Mouse (Mus musculus) CD8-positive naive resting alpha-beta T cell, adult 2 months (primary cell): Measurements from ENCODE around the gene Higd1a.
A peak's percentile ranks its signal among the peaks of the same experiment; 100 is the strongest.

Experiments used
- DNase-seq, 2 experiments: peaks; one replicate each; pipeline ENCODE4 v3.0.0; 2022; ENCODE audit warnings: low read depth in 2 of 2, low spot score in 2 of 2

The Higd1a gene

GRCm38 (mm10) chr9:121858153-121858488, at the start of gene Higd1a:
Gene Higd1a (minus strand): TSS chr9:121858362.
- DNase-seq = no peak

DNA sequence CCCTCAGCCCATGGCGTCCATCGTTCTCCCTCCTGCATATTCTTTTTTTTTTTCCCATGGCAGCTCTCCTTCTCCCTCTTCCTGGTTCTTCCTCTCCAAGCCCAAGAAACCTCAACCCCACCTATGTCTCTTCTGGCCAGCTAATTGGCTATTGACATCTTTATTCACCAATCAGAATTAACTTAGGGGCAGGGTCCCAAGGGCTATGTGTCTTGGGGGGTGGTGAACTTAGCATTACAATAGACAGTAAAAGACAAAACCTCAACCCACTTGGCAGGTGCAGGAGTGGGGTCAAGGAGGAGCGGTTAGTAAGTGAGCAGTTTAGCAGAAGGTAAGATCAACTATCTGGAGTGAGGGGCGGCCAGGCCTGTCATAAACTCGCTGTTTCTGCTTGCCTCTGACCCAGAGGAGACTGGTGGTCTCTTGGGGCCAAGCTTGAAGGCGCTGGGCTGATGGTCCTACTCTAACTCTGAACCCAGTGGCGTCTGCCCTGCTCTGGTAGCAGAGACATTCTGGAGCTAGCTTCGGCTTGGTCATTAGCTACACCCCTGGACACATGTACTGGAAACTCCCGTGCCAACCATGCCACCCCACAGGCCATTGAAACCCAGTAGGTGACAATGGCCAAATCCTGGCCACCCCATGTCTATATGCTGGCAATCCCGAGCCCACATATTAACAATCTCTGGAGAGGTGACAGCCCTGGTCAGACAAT, 49.4 kb upstream of the Higd1a start:
- no peak for DNase-seq

GRCm38 (mm10) chr9:121906456-121906855, 48.3 kb upstream of the Higd1a start:
- DNase-seq = no peak

DNA sequence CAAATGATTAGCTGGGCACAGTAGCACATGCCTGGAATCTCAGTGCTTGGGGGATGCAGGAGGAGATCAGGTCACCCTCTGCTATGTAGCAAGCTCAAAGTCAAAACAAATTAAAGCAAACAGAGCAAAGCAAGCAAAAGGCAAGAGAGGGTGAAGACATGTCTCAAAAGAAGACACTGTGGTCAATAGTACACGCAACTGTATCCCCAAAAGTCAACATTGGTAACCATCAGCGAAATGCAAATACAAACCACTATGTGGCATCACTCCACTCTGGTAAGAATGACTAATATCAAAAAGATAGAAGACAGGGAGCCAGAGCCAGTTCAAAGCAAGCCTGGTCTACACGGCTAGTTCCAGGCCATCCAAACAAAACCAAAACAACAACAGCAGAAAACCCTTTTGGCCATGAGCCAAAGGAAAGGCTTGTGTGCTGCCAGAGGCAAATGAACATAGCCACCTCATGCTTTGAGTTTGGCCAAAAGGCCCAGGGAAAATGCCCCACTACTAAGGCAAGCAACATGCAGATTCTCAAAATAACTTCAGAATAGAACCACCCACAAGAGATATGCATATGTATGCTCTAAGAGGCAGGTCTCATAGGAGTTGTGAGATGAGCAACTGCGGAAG, 47.5 kb upstream of the Higd1a start:
- no peak for DNase-seq

DNA sequence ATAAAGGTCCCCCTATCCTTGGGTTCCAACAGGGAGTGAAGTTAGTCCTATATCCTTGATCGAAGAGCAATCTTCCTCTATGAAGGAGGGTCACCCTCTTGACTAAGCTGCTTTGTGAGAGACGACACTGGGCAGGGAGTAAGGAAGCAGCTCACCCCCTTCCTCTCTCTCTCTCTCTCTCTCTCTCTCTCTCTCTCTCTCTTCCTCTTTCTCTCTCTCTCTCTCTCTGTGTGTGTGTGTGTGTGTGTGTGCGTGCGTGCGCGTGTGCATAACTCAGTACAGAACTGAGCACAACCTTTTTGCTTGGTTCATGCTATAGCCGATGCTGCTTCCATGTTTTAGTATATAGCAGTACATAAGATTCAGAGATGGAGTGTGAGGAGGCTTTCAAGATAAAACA, 46.8 kb upstream of the Higd1a start:
- DNase-seq = no peak

DNA sequence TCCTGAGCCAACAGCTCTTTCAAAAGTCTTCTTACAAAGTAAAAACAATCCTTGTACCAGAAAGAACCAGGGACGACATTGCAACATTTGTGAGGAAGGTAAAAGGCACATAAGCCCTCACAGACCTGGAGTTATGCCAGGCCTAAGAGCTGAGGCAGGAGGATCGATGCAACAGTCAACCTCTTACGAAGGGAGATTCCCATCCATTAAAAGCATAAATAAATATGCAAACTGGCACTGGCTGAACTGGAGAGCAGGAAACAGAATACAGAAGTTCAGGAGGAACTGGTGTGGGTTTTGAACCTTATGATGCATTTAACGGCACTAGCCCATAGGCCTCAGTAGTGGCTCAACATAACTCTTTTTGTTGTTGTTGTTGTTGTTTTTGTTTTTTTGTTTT, 46.2 kb upstream of the Higd1a start:
- DNase-seq = no peak

DNA sequence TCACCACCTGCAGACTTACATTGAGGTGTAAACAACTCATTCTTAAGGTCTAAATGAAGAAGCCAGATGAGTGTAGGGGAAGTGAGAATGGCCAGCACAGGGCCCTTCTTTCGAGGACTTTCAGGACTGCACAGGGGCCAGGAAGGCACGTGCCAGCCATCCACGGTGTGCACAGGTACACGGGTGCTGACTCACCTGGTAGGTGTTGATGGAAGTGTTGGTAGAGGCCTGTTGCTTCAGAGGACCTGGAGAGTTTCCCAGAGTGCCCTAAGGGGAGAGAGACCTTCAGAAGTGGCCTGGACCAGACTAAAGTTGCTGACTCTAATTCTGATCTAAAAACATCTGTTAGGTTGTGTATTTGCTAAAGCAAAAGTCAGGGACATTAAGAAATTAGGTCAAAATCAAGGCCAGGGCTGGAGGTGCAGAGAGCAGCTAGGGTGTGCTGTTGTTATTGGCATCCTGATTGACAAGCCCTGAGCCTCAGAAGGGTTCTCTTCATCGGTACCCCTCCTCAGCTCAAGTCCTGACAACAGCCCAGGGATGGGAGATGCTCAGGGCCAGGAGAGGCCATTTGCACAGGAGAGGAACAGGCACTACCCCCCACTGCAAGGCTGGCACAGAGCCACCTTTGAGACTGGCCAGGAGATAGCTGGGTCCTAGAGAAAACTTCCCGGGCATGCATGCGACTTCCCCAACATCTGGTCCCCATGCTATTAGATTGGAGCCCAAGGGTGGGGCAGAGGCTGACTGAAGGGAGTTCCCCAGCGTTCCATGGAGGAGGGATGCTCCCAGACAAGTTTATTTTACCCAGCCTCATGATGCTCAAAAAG, 45.5 kb upstream of the Higd1a start:
- DNase-seq = no peak

GRCm38 (mm10) chr9:121901710-121902700, 43.8 kb upstream of the Higd1a start:
- no peak for DNase-seq

DNA sequence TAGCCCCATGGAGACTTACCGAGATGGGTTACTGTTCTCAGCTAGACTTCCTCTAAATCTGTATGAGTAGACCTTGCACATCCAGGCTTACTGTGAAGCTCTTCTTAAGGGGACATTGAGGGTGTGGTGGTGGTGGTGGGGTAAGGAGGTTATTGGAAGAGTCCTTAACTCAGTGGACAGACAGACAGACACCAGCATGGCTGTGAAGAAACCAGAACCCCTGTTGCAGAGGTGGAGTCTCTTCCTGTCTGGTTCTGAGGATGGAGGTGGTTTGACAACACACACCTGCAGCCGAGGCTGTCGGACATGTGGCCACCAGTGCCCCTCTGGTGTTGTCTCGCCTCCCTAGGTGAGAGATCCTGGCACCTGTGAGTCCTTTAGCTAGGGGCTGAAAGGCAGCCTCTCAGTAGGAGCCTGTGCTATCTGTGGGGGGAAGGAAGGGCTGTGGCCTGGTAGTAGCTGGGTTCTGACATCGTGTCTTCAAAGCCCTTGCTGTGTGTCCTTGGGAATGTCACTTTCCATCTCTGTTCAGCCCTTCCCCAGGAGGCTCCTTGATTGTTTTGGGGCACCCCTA, 42.2 kb upstream of the Higd1a start:
- DNase-seq = no peak

GRCm38 (mm10) chr9:121899306-121899705, 41.1 kb upstream of the Higd1a start:
- DNase-seq = no peak

DNA sequence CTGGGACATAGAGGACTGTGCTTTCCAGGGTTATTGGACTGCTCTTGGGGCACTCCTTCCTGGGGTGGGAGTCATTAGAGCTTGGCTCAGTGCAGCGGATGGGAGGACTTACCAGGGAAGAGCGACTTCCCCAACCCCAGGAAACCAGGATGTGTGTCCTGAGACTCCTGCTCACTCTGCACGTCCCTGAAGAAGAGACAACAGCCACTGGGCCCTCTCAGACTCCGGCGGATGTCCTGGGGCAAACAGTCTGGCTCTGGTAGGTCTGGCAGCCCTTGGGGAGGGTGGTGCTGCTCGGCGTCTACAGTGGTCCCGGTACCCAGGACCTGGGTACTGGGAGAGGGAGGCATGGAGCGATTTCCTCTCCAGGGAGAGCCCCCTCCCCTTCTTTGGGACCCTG, 40.1 kb upstream of the Higd1a start, which contains the start of gene Ackr2:
Ackr2 (plus strand) TSS at position 111 of the 400 bp plus-strand sequence.
- no peak for DNase-seq

DNA sequence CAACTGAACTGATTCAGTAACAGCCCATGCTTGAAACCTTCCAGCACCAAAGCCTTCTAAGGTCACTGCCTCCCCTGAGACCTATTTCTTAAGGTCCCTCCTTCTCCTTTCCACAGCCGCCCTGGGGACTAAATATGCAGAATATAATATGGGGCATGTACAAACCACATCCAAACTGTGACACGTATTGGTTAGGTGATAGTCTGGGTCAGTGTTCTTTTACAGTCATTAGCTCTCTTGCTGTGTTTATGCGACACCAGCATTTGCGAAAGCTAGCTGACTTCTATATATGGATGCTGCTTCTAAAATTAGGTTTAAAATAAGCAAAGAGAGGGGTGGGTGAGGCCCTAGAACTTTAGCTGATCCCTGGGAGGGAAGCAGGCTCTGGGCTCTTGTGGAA, 38.7 kb upstream of the Higd1a start:
- no peak for DNase-seq

DNA sequence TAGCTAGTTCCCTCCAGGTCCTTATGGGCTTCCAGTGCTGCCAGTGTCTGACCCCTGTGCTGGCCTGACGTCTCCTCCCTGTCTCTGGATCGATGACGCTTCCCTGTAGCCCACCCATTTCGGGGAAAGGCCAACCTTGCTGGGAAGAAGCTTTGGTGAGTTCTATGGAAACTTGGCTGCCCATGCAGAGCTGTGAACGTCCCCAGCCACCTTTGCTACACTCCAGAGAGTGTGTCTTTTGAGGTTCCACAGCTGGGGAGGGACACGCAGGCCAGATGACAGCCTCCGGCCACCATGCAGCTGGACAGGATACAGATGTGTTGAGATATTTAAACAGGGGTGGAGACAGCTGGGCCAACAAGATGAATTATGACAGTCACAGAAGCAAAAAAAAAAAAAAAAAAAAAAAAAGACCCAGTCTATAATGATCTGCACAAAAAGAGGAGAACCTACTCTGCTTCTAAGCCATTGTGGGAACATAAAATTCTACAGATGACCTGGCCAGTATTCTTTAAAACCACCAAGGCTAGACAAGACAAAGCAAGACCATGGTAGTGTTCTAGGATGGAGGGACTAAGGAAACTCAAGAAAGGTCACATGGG, 37.3 kb upstream of the Higd1a start:
- DNase-seq = no peak

DNA sequence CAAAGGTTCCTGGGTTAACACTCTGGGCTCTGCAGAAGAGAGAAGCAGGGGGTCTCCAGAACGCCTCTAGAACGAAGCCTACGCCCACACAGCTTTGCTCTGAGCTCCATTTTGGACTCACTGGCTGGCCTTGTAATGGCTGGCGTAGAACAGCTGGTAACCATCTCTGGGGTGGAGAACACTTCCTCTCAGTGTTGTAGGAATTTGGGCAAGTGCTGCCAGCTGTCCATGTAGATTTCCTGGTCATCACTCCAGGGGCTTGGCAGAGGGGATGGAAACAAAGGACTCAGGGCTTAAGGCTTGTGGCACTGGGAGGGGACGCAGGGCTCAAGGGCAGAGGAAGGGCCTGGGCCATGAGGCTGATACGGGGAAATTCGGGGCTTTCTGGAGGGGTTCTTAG, 36.3 kb upstream of the Higd1a start:
- DNase-seq = no peak

DNA sequence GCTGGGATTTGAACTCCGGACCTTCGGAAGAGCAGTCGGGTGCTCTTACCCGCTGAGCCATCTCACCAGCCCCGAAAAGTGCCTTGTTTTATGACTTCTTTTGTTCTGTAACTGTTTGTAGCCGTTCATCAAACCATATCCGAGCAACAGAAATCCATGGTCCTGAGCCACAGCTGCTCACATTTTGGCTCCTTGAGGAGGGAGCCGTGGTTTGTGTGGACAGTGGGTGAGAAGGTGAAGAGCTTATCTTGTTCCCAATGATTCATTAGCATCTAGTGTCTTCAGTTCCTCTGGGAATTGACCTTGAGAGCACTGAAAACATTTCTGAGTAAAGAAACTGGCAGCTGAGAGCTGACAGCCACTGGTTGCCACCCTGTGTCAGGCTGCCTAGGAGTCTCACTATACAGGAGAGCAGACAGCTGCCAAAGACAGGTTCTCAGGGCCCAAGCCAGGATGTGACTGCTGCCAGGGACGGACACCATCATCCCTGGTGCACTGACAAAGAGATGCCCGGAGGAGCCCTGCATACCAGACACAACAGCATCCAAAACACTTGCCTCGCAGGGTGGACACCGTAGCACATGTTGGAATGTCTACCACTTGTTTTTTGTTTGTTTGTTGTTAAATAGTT, 34.0 kb upstream of the Higd1a start:
- DNase-seq = no peak

- DNase-seq = no peak
These were observed 33.1 kb upstream of the Higd1a start for GRCm38 (mm10) chr9:121891301-121891700.

GRCm38 (mm10) chr9:121890441-121890941, 32.3 kb upstream of the Higd1a start:
- peak; percentile 8 to 14 for DNase-seq

DNA sequence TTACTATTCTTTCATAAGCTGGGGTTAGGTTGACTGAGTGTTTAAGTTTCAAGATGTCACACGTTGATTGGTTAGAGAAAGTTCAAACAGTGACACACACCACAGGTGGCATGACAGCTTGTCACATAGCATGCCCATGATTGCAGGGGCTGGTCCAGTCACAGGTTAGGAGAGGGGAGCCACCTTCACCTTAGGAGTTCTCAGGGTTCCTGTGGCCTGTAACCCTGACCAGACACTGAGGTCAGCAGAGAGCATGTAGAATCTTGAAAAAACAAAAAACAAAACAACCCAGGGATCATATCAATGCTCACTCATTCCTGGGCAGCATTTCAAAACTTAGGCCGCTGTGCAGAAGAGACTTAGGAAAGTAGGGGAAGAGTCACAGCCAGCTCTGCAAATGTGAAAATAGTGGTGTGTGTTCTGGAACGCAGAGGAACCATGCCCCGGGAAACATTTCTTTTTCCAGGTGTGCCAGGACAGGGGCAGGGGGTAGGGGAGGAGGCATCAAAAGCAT, 31.8 kb upstream of the Higd1a start:
- DNase-seq = no peak

DNA sequence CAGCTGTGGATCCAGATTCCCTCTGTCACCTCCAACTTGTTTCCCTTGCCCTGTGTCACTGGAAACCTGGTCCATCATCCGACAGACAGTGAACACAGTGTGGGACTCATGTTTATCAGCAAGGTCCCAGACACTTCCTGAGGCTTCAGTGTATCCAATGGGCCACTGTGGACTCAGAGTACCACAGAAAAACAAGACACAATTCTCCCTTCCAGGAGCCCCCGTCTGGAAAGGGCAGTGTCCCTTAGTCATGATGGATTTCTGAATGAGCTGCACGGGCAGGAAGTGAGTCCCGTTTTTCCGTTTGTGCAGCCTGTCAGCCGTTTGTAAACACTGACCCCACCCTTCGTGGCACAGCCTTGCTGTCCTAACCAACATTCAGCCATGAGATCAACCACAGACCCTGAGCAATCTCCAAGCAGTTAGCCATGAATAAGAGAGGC, 23.9 kb upstream of the Higd1a start:
- no peak for DNase-seq
